Mouse (Mus musculus): ENCODE results near the gene Cd4. TPM values are rescaled to one million over a fixed set of nuclear protein-coding genes. Genes with fewer than 3 reads are reported as not detected.

Cd4 gene
- polyA plus RNA-seq, 1 experiment from 2014 or later: 0.19 TPM

DNA sequence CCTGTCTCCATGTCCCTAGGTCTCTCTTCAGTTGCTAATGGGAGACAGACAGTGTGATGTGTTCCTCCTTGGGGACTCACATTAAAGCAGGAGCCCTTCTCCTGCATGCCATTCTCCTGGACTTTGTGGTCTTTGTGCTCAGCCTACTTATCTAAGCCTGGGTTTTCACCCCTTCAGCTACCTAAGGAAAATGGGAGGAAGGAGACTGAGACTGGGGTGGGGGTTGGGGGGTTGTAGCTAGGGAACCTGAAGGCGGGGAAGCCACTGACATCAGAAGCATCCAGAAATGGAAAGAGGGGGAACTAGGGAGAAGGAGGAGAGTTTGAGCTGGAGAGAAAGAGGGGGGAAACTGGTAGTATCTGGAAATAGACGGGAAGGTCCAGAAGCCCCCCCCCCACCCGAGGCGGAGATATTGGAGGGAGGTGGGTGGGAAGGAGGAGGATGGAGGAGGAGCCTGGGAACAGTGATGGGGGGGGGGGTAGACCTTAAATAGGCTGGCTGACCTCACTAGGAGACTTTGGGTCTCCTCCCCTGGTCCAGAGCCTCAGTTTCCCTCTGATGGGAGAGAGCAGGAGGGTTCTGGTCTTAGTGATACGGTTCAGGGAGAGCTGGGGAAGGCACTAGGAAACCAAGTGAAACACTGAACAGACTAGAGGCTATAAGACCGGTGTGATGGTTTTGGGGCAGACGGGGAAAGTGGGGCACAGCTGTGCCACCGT lies 25.5 kb downstream of the Cd4 start:
- no peak for DNase-seq (ENCODE audit: low spot score)
- 11% methylated on average over 7 of the region's 8 CpGs for WGBS
- H3K4me2 ChIP-seq (replicated peaks; ENCODE audit: low read depth, low read length): peak overlapping the region; percentile 80

DNA sequence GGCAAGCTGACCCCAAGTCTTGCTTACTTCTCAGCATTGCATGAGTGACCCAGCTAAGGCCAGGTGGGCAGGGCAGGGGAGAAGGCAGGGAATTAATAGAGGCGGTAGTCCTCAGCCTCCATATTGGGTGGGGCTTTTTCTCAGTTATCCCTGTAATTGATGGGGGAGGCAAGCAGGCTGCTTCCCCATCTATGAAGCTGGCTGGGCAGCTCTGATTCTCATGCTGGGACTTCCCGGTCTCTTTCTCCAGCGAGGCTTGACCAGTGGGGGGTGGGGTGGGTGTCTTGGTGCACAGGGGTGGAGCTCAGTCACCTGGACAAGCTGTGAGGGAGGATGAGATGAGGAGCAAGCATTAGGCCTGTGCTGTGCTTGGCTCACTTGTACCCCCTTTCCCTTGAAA lies 26.2 kb downstream of the Cd4 start:
- Histone ChIP-seq H3K9ac (ENCODE audit: low read depth, low read length) (peak overlapping the region; percentile 24; the same call in 1 of the 2 replicates), H3K4me1 (replicated peaks; ENCODE audit: control insufficient read depth, insufficient read depth, low read length) (peaks cover 23% of the 10 kb centered on the region), H3K27me3 (ENCODE audit: control insufficient read depth, insufficient read depth, low read length) (no peaks in the 10 kb centered on the region)

More for the DNA sequence above, 25.5 kb downstream of the Cd4 start:
- Histone ChIP-seq H3K9ac (ENCODE audit: low read depth, low read length) (peak overlapping the region; percentile 66), H3K27ac (ENCODE audit: low read depth, low read length) (peak overlapping the region; percentile 84), H3K9me3 (ENCODE audit: control insufficient read depth, low read length) (no peaks in the 10 kb centered on the region), H3K36me3 (ENCODE audit: control insufficient read depth, insufficient read depth, low read length) (no peaks in the 10 kb centered on the region), H3K4me3 (ENCODE audit: low read depth, low read length) (peak overlapping the region; percentile 50), H3K27me3 (ENCODE audit: control insufficient read depth, insufficient read depth, low read length) (no peaks in the 10 kb centered on the region), H3K4me1 (replicated peaks; ENCODE audit: control insufficient read depth, insufficient read depth, low read length) (peaks cover 23% of the 10 kb centered on the region)
- no peak for ATAC-seq (ENCODE audit: low FRiP score)

GRCm38 (mm10) chr6:124861266-124861665 lies 26.8 kb downstream of the Cd4 start:
- H3K4me3 ChIP-seq (ENCODE audit: low read depth, low read length): no peak overlapping the region
- H3K4me2 ChIP-seq (replicated peaks; ENCODE audit: low read depth, low read length): peak overlapping the region; percentile 17
- H3K27me3 ChIP-seq (ENCODE audit: control insufficient read depth, insufficient read depth, low read length): no peaks in the 10 kb centered on the region
- no peak overlapping the region for H3K9ac ChIP-seq (ENCODE audit: low read depth, low read length)
- no peak for ATAC-seq (ENCODE audit: low FRiP score)
- H3K36me3 ChIP-seq (ENCODE audit: control insufficient read depth, insufficient read depth, low read length): no peaks in the 10 kb centered on the region
- H3K4me1 ChIP-seq (replicated peaks; ENCODE audit: control insufficient read depth, insufficient read depth, low read length): peaks cover 23% of the 10 kb centered on the region
- H3K9me3 ChIP-seq (ENCODE audit: control insufficient read depth, low read length): no peaks in the 10 kb centered on the region
- H3K27ac ChIP-seq (ENCODE audit: low read depth, low read length): no peak overlapping the region
- WGBS: 82% methylated on average over 19 of the region's 19 CpGs
- no peak for DNase-seq (ENCODE audit: low spot score)

More for the DNA sequence above, 26.2 kb downstream of the Cd4 start:
- 33% methylated on average over 3 of the region's 3 CpGs for WGBS
- peak overlapping the region; percentile 80 for H3K4me2 ChIP-seq (replicated peaks; ENCODE audit: low read depth, low read length)
- DNase-seq (ENCODE audit: low spot score) (no peak), ATAC-seq (ENCODE audit: low FRiP score) (no peak)
- H3K9me3 ChIP-seq (ENCODE audit: control insufficient read depth, low read length): no peaks in the 10 kb centered on the region
- H3K27ac ChIP-seq (ENCODE audit: low read depth, low read length): no peak overlapping the region
- no peaks in the 10 kb centered on the region for H3K36me3 ChIP-seq (ENCODE audit: control insufficient read depth, insufficient read depth, low read length)
- H3K4me3 ChIP-seq (ENCODE audit: low read depth, low read length): peak overlapping the region; percentile 8

- no peaks in the 10 kb centered on the region for H3K36me3 ChIP-seq (ENCODE audit: control insufficient read depth, insufficient read depth, low read length)
- no peak overlapping the region for H3K9ac ChIP-seq (ENCODE audit: low read depth, low read length)
- 78% methylated on average over 9 of the region's 9 CpGs for WGBS
- no peak for DNase-seq (ENCODE audit: low spot score)
- peaks cover 23% of the 10 kb centered on the region for H3K4me1 ChIP-seq (replicated peaks; ENCODE audit: control insufficient read depth, insufficient read depth, low read length)
- H3K4me2 ChIP-seq (replicated peaks; ENCODE audit: low read depth, low read length): no peak overlapping the region
- H3K27me3 ChIP-seq (ENCODE audit: control insufficient read depth, insufficient read depth, low read length): no peaks in the 10 kb centered on the region
- no peak overlapping the region for H3K27ac ChIP-seq (ENCODE audit: low read depth, low read length)
- no peaks in the 10 kb centered on the region for H3K9me3 ChIP-seq (ENCODE audit: control insufficient read depth, low read length)
- no peak overlapping the region for H3K4me3 ChIP-seq (ENCODE audit: low read depth, low read length)
- no peak for ATAC-seq (ENCODE audit: low FRiP score)
Measured at GRCm38 (mm10) chr6:124860511-124860910, 27.5 kb downstream of the Cd4 start.

- Histone ChIP-seq H3K27me3 (ENCODE audit: control insufficient read depth, insufficient read depth, low read length) (no peaks in the 10 kb centered on the region), H3K4me1 (replicated peaks; ENCODE audit: control insufficient read depth, insufficient read depth, low read length) (peaks cover 23% of the 10 kb centered on the region), H3K4me2 (replicated peaks; ENCODE audit: low read depth, low read length) (no peak overlapping the region), H3K36me3 (ENCODE audit: control insufficient read depth, insufficient read depth, low read length) (no peaks in the 10 kb centered on the region), H3K9me3 (ENCODE audit: control insufficient read depth, low read length) (no peaks in the 10 kb centered on the region), H3K9ac (ENCODE audit: low read depth, low read length) (peak overlapping the region; percentile 47), H3K4me3 (ENCODE audit: low read depth, low read length) (no peak overlapping the region), H3K27ac (ENCODE audit: low read depth, low read length) (no peak overlapping the region)
- peak; percentile 92 for DNase-seq (ENCODE audit: low spot score)
- WGBS: 11% methylated on average over 12 of the region's 12 CpGs
- ATAC-seq (ENCODE audit: low FRiP score): peak; percentile 9; the same call in 1 of the 2 replicates
Measured at GRCm38 (mm10) chr6:124859725-124860124, 28.3 kb downstream of the Cd4 start.

- WGBS: 78% methylated on average over 26 of the region's 28 CpGs
- no peaks in the 10 kb centered on the region for H3K36me3 ChIP-seq (ENCODE audit: control insufficient read depth, insufficient read depth, low read length)
- H3K9me3 ChIP-seq (ENCODE audit: control insufficient read depth, low read length): no peaks in the 10 kb centered on the region
- no peaks in the 10 kb centered on the region for H3K27me3 ChIP-seq (ENCODE audit: control insufficient read depth, insufficient read depth, low read length)
- DNase-seq (ENCODE audit: low spot score): no peak
- peaks cover 19% of the 10 kb centered on the region for H3K4me1 ChIP-seq (replicated peaks; ENCODE audit: control insufficient read depth, insufficient read depth, low read length)
- H3K4me3 ChIP-seq (ENCODE audit: low read depth, low read length): no peak overlapping the region
- no peak overlapping the region for H3K27ac ChIP-seq (ENCODE audit: low read depth, low read length)
- no peak overlapping the region for H3K9ac ChIP-seq (ENCODE audit: low read depth, low read length)
- H3K4me2 ChIP-seq (replicated peaks; ENCODE audit: low read depth, low read length): no peak overlapping the region; the same call in 1 of the 2 replicates
- no peak for ATAC-seq (ENCODE audit: low FRiP score)
Measured at GRCm38 (mm10) chr6:124858561-124859318, 29.3 kb downstream of the Cd4 start.

GRCm38 (mm10) chr6:124857840-124858530 lies 30.0 kb downstream of the Cd4 start:
- DNase-seq (ENCODE audit: low spot score) (no peak), ATAC-seq (ENCODE audit: low FRiP score) (no peak)
- Histone ChIP-seq H3K4me3 (ENCODE audit: low read depth, low read length) (peak overlapping the region; percentile 73), H3K27me3 (ENCODE audit: control insufficient read depth, insufficient read depth, low read length) (no peaks in the 10 kb centered on the region), H3K27ac (ENCODE audit: low read depth, low read length) (peak overlapping the region; percentile 94; the same call in 1 of the 2 replicates), H3K9me3 (ENCODE audit: control insufficient read depth, low read length) (no peaks in the 10 kb centered on the region), H3K4me2 (replicated peaks; ENCODE audit: low read depth, low read length) (peak overlapping the region; percentile 95), H3K36me3 (ENCODE audit: control insufficient read depth, insufficient read depth, low read length) (no peaks in the 10 kb centered on the region), H3K4me1 (replicated peaks; ENCODE audit: control insufficient read depth, insufficient read depth, low read length) (peaks cover 15% of the 10 kb centered on the region), H3K9ac (ENCODE audit: low read depth, low read length) (peak overlapping the region; percentile 97)
- 23% methylated on average over 26 of the region's 26 CpGs for WGBS

- Histone ChIP-seq H3K36me3 (ENCODE audit: control insufficient read depth, insufficient read depth, low read length) (no peaks in the 10 kb centered on the region), H3K9ac (ENCODE audit: low read depth, low read length) (peak within 1 kb of the TSS; percentile 97), H3K4me1 (replicated peaks; ENCODE audit: control insufficient read depth, insufficient read depth, low read length) (peaks cover 11% of the 10 kb centered on the region), H3K27me3 (ENCODE audit: control insufficient read depth, insufficient read depth, low read length) (no peaks in the 10 kb centered on the region), H3K4me2 (replicated peaks; ENCODE audit: low read depth, low read length) (peak within 1 kb of the TSS; percentile 95), H3K27ac (ENCODE audit: low read depth, low read length) (peak within 1 kb of the TSS; percentile 94), H3K4me3 (ENCODE audit: low read depth, low read length) (peak within 1 kb of the TSS; percentile 73), H3K9me3 (ENCODE audit: control insufficient read depth, low read length) (no peaks in the 10 kb centered on the region)
- WGBS: under 1% methylated on average over 74 of the region's 86 CpGs
- DNase-seq (ENCODE audit: low spot score) (peak; percentile 90), ATAC-seq (ENCODE audit: low FRiP score) (peak; percentile 88)
Measured at GRCm38 (mm10) chr6:124856916-124857839, 30.8 kb downstream of the Cd4 start, which contains the start of gene P3h3. Gene P3h3, minus strand, starts transcription at chr6:124857752.

Data from hindbrain, embryonic 11.5 days (tissue).